Mouse (Mus musculus): ENCODE results near the gene Mycbpap. TPM values are rescaled to one million over a fixed set of nuclear protein-coding genes. Genes with fewer than 3 reads are reported as not detected.

Mycbpap gene
- polyA plus RNA-seq, 1 experiment from 2014 or later: 3.7 TPM

GRCm38 (mm10) chr11:94455161-94455820 is 66.3 kb downstream of the Mycbpap start:
- ATAC-seq (ENCODE audit: low FRiP score): no peak

GRCm38 (mm10) chr11:94454756-94455155 is 66.8 kb downstream of the Mycbpap start:
- Histone ChIP-seq H3K27ac (ENCODE audit: low read depth, low read length) (no peak overlapping the region), H3K9ac (ENCODE audit: low read length) (no peak overlapping the region), H3K27me3 (ENCODE audit: control insufficient read depth, insufficient read depth, low read length) (no peaks in the 10 kb centered on the region), H3K4me1 (ENCODE audit: control insufficient read depth, insufficient read depth, low read length) (no peaks in the 10 kb centered on the region), H3K4me3 (ENCODE audit: low read depth, low read length) (no peak overlapping the region), H3K36me3 (ENCODE audit: control insufficient read depth, insufficient read depth, low read length) (no peaks in the 10 kb centered on the region; the same call in 1 of the 2 replicates), H3K4me2 (no peak overlapping the region), H3K9me3 (ENCODE audit: control insufficient read depth, low read length) (no peaks in the 10 kb centered on the region)
- ATAC-seq (ENCODE audit: low FRiP score): no peak
- 75% methylated on average over 5 of the region's 5 CpGs for WGBS
- no peak for DNase-seq (ENCODE audit: low spot score, missing footprints)

More at GRCm38 (mm10) chr11:94455161-94455820, 66.3 kb downstream of the Mycbpap start:
- H3K27ac ChIP-seq (ENCODE audit: low read depth, low read length): no peak overlapping the region
- H3K27me3 ChIP-seq (ENCODE audit: control insufficient read depth, insufficient read depth, low read length): no peaks in the 10 kb centered on the region
- no peak for DNase-seq (ENCODE audit: low spot score, missing footprints)
- no peaks in the 10 kb centered on the region; the same call in 1 of the 2 replicates for H3K36me3 ChIP-seq (ENCODE audit: control insufficient read depth, insufficient read depth, low read length)
- no peaks in the 10 kb centered on the region; the same call in 1 of the 2 replicates for H3K4me1 ChIP-seq (ENCODE audit: control insufficient read depth, insufficient read depth, low read length)
- H3K9me3 ChIP-seq (ENCODE audit: control insufficient read depth, low read length): no peaks in the 10 kb centered on the region
- no peak overlapping the region for H3K4me3 ChIP-seq (ENCODE audit: low read depth, low read length)
- H3K4me2 ChIP-seq: no peak overlapping the region
- H3K9ac ChIP-seq (ENCODE audit: low read length): no peak overlapping the region
- WGBS: 83% methylated on average over 10 of the region's 10 CpGs

Other genes with a start within 250 kb of the Mycbpap start
- gene Gm21885, start 239.9 kb downstream of the Mycbpap start, polyA plus RNA-seq (2014; fragmentation: Nextera tagmentation; extraction: Ambion mirVana): 0.34 and 0.43 TPM in 2 replicates
- gene Luc7l3, start 199.8 kb downstream of the Mycbpap start, polyA plus RNA-seq (2014; fragmentation: Nextera tagmentation; extraction: Ambion mirVana): 113 and 130 TPM in 2 replicates
- 21.5 and 27.4 TPM in 2 replicates for gene Ankrd40, start 193.7 kb downstream of the Mycbpap start, polyA plus RNA-seq (2014; fragmentation: Nextera tagmentation; extraction: Ambion mirVana)
- gene Abcc3, start 128.7 kb downstream of the Mycbpap start, polyA plus RNA-seq (2014; fragmentation: Nextera tagmentation; extraction: Ambion mirVana): 0.47 and 0.49 TPM in 2 replicates
- 7.6 and 9.3 TPM in 2 replicates for gene Cacna1g, start 47.5 kb downstream of the Mycbpap start, polyA plus RNA-seq (2014; fragmentation: Nextera tagmentation; extraction: Ambion mirVana)
- not detected in 2 replicates for gene Spata20, start 35.6 kb downstream of the Mycbpap start, polyA plus RNA-seq (2014; fragmentation: Nextera tagmentation; extraction: Ambion mirVana)
- gene Epn3, start 21.8 kb downstream of the Mycbpap start, polyA plus RNA-seq (2014; fragmentation: Nextera tagmentation; extraction: Ambion mirVana): 0.27 and 0.50 TPM in 2 replicates
- 3.7 and 3.9 TPM in 2 replicates for gene Rsad1, start 27.5 kb upstream of the Mycbpap start, polyA plus RNA-seq (2014; fragmentation: Nextera tagmentation; extraction: Ambion mirVana)
- gene Chad, start 43.3 kb upstream of the Mycbpap start, polyA plus RNA-seq (2014; fragmentation: Nextera tagmentation; extraction: Ambion mirVana): 0.20 and 0.30 TPM in 2 replicates
- 4.9 TPM in 2 replicates for gene Acsf2, start 80.1 kb upstream of the Mycbpap start, polyA plus RNA-seq (2014; fragmentation: Nextera tagmentation; extraction: Ambion mirVana)
- 183 and 199 TPM in 2 replicates for gene Lrrc59, start 108.0 kb upstream of the Mycbpap start, polyA plus RNA-seq (2014; fragmentation: Nextera tagmentation; extraction: Ambion mirVana)
- gene Mrpl27, start 132.0 kb upstream of the Mycbpap start, polyA plus RNA-seq (2014; fragmentation: Nextera tagmentation; extraction: Ambion mirVana): 125 and 129 TPM in 2 replicates
- 46.8 and 47.7 TPM in 2 replicates for gene Eme1, start 132.2 kb upstream of the Mycbpap start, polyA plus RNA-seq (2014; fragmentation: Nextera tagmentation; extraction: Ambion mirVana)
- 8.2 and 12.0 TPM in 2 replicates for gene Xylt2, start 155.8 kb upstream of the Mycbpap start, polyA plus RNA-seq (2014; fragmentation: Nextera tagmentation; extraction: Ambion mirVana)
- gene Gm11541, start 182.8 kb upstream of the Mycbpap start, polyA plus RNA-seq (2014; fragmentation: Nextera tagmentation; extraction: Ambion mirVana): not detected in 2 replicates
- 0.22 TPM in 1 of 2 replicates, not detected in the other for gene Cdc34b, start 220.0 kb upstream of the Mycbpap start, polyA plus RNA-seq (2014; fragmentation: Nextera tagmentation; extraction: Ambion mirVana)

Data from midbrain, embryonic 11.5 days (tissue).